Mouse (Mus musculus) kidney, embryonic 14.5 days (tissue): Measurements from ENCODE around the gene 4930404H24Rik. TPM values are rescaled to one million over a fixed set of nuclear protein-coding genes. Genes with fewer than 3 reads are reported as not detected.

Source experiments
- ATAC-seq: fragments of 200-750 bp; cut with Nextera tagmentation; 2 replicates; pipeline ENCODE4 v1.8.0; 2017; ENCODE audit warnings: moderate number of reproducible peaks, mild to moderate bottlenecking, moderate TSS enrichment, moderate library complexity; ENCODE audit not compliant: low FRiP score, low TSS enrichment
- H3K27ac ChIP-seq: fragments of 300-500 bp; sonication (generic); 2 replicates; pipeline ENCODE4 v1.5.1; 2014; ENCODE audit warnings: low read depth, mild to moderate bottlenecking, low read length, moderate library complexity, mixed read lengths
- H3K27me3 ChIP-seq: fragments of 300-500 bp; sonication (generic); 2 replicates; pipeline ENCODE4 v1.6.1; 2014; ENCODE audit warnings: mild to moderate bottlenecking, low read length; ENCODE audit not compliant: control insufficient read depth, insufficient read depth
- H3K36me3 ChIP-seq: fragments of 300-500 bp; sonication (generic); 2 replicates; pipeline ENCODE4 v1.6.1; 2014; ENCODE audit warnings: low read length, mixed read lengths; ENCODE audit not compliant: control insufficient read depth, insufficient read depth
- H3K4me1 ChIP-seq: fragments of 300-500 bp; sonication (generic); 2 replicates; pipeline ENCODE4 v1.6.1; 2014; ENCODE audit warnings: low read length, mixed read lengths; ENCODE audit not compliant: control insufficient read depth, insufficient read depth
- H3K4me2 ChIP-seq: fragments of 300-500 bp; sonication (generic); replicated peaks from 2 replicates; pipeline ENCODE4 v1.6.1; 2014; ENCODE audit warnings: low read depth, mild to moderate bottlenecking, low read length
- H3K4me3 ChIP-seq: fragments of 300-500 bp; sonication (generic); 2 replicates; pipeline ENCODE4 v1.5.1; 2014; ENCODE audit warnings: mild to moderate bottlenecking, low read length
- H3K9ac ChIP-seq: fragments of 300-500 bp; sonication (generic); 2 replicates; pipeline ENCODE4 v1.6.1; 2014; ENCODE audit warnings: low read depth, mild to moderate bottlenecking, low read length, moderate library complexity
- H3K9me3 ChIP-seq: fragments of 300-500 bp; sonication (generic); 2 replicates; pipeline ENCODE4 v1.6.1; 2016; ENCODE audit warnings: low read length; ENCODE audit not compliant: control insufficient read depth
- WGBS: fragments of 180-500 bp; shearing (Covaris S2); extraction: QIAGEN DNeasy Blood & Tissue Kit; methylation state at CpG from one replicate; pipeline ENCODE4 v1.1.7; 2014; 5-methylcytosine and 5-hydroxymethylcytosine counted together
- polyA plus RNA-seq: library from polyadenylated mRNA; unstranded; fragments of >200 nt; fragmentation: Nextera tagmentation; extraction: Ambion mirVana; gene quantifications from 2 replicates; pipeline ENCODE4 v1.2.1, GENCODE M21; 2014

4930404H24Rik gene
- not detected in 2 replicates for polyA plus RNA-seq

DNA sequence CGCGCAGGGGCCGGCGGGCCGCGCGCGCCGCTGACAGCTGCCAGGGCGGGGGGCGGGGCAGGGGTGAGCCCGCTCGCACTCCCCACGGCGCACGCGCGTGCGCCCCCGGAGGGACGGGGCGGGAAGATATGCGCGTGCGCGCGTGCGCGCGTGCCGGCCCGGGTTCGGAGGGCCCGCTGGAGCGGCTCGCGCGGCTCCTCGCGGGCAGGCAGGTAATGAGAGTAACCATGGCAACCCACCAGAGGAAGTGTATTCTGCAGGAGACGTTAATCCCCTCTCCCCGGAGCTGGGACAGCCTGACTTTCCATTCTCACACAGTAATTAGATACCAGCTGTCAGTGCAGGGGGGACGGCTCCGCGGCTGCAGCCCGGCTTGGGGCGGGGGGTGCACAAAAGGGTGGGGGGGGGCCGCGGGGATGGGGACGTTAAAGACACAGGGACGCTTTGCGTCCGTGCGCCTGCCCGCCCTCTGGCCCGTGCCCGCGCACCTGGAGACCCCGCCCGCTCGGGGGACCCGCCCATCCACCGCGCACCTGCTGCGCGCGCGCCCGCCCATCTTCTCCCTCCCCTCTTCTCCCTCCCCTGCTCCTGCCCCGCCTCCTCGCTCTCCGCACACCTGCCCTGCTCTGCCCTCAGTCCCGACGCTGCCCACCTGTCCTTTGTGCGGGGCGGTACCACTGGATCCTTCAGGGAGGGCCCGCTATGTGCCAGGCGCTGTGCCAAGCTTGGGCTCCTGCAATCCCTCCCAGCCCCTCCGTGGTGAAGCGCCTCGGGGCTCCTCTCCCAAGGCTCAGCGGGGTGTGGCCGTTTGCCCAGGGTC, at the start of gene 4930404H24Rik:
TSS of gene 4930404H24Rik (plus strand) at position 218 of the 820 bp plus-strand sequence.
- WGBS: under 1% methylated on average over 66 of the region's 83 CpGs
- Histone ChIP-seq H3K27ac (peak within 1 kb of the TSS; percentile 53; the same call in 1 of the 2 replicates), H3K9ac (peak within 1 kb of the TSS; percentile 68), H3K36me3 (no peaks in the 10 kb centered on the region), H3K9me3 (no peaks in the 10 kb centered on the region), H3K4me2 (peak within 1 kb of the TSS; percentile 99), H3K27me3 (peaks cover 10% of the 10 kb centered on the region; the same call in 1 of the 2 replicates), H3K4me1 (peaks cover 27% of the 10 kb centered on the region), H3K4me3 (peak within 1 kb of the TSS; percentile 64)
- ATAC-seq: peak; percentile 68

DNA sequence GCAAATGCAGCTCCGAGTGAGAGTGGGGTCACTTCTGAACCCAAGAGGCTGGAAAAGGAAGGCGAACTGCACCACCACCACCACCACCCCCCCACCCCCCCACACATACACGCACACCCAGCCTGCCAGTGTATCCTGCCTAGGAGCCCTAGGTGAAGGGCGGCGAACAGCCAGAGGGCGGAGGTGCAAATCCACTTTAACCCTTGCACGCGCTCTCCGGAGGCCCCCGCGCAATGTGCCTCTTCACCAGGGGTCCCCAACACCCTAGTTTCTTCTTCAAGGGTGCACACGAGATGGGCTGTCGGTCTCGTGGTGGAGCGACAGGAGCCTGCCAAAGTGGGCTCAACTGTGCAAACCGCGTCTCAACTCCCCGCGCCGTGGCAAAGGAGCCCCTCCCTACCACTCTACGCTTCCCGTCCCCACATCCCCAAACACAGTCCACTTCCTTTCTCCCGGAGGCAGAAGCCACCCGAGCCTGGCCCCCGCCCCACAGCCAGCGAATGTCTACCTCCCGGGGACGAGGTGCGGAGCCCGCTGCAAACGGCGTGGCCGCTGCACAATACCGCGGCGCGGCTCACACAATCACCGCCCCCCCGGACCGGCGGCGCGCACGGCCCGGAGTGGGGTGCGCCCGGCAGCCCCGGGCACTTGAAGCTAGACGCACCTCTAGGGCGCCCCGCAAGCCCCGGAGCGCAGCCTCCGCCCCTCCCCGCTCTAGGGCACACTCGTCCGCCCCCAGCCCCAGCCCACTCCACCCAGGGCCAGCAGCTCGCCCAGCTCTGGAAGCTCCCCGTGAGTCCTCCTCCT, 49.0 kb upstream of the 4930404H24Rik start:
- H3K27me3 ChIP-seq: no peaks in the 10 kb centered on the region
- H3K27ac ChIP-seq: peak overlapping the region; percentile 94
- ATAC-seq: peak; percentile 21
- peak overlapping the region; percentile 84 for H3K9ac ChIP-seq
- no peaks in the 10 kb centered on the region for H3K9me3 ChIP-seq
- no peaks in the 10 kb centered on the region for H3K36me3 ChIP-seq
- 1% methylated on average over 58 of the region's 59 CpGs for WGBS
- peak overlapping the region; percentile 85 for H3K4me2 ChIP-seq
- H3K4me3 ChIP-seq: peak overlapping the region; percentile 93
- H3K4me1 ChIP-seq: peaks cover 37% of the 10 kb centered on the region

DNA sequence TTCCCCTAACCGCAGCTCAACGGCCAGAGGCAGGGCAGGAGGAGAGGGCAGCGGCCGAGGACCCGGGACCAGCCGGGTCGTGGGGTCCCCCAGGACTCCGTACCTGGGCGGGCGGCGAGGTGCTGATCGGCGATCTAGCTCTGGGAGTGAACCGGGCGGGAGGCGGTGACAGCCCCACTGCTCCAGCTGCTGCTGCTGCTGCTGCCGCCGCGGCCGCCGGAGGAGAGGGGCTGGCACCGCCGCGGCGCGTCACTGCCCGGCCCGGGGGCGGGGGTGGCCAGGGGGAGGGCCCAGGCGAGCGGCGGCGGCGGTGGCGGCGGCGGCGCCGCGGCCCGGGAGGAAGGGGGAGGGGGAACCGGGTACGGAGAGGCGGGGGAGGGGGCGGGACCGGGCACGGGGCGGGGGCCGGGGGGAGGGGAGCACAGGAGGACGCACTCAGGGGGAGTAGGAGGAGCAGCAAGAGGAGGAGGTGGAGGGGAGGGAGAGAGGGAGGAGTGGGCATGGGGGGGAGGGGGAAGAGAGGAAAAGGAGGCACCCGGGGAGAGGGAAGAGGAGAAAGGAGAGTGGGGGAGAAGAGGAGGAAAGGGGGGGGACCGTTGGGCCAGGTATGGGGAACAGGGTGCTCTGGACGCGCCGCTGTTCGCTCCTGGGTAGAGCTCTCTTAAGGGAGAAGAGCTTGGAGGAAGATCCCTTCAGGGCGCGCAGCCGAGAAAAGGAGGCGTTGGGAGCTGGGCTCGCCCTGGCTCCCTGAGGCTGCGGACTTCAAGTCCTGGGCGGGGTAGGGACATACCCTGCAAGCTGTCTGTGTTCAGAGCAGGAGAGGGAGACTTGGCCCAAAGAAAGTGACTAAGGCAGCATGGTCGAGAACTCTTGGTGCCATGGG, 48.1 kb upstream of the 4930404H24Rik start:
- H3K4me1 ChIP-seq: peaks cover 37% of the 10 kb centered on the region
- H3K4me2 ChIP-seq: peak overlapping the region; percentile 85
- ATAC-seq: peak; percentile 66

DNA sequence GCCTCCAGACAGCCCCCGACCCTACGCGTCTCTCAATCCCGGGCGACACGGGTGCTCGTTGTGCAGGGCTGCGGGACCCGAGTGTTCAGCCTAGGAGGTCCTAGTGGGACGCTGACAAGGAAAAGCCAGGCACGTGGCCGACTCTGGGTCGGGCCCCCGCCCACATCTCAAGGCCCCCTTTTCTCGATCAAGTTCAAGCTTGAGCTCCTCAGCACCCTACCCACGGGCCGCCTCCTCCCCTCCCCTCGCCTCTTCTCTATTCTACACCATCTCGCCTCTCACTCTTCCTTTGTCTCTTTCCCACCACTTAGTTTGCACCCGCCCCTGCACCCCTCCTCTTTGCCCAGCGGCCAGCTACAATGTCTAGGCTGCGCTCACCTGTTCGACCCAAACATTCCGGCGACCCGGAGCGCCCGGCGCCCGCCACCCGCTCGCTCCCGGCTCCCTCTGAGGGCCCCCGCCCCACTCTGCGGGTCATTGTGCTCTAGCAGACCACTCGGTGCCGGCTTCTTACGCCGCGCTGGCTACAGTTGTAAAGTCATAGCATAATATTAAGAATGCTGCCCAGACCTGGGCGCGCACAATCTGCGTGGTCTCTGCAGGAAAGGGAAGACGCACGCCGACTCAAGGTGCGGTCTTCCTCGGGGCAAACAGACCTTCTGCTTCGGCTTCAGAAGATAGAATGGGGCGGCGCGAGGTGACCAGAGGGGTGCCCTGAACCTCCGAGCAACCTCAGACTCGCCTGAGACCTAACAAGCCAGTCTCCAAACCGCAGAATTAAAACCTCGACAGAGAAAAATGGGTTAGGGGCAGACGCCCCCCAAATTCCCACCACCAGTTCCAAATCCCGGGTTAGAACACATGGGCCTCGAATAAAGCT, 47.2 kb upstream of the 4930404H24Rik start:
- no peaks in the 10 kb centered on the region for H3K9me3 ChIP-seq
- H3K4me2 ChIP-seq: peak overlapping the region; percentile 85
- peaks cover 34% of the 10 kb centered on the region for H3K4me1 ChIP-seq
- no peaks in the 10 kb centered on the region for H3K36me3 ChIP-seq
- H3K27me3 ChIP-seq: no peaks in the 10 kb centered on the region
- peak overlapping the region; percentile 84 for H3K9ac ChIP-seq
- under 1% methylated on average over 59 of the region's 59 CpGs for WGBS
- peak; percentile 58 for ATAC-seq
- H3K27ac ChIP-seq: peak overlapping the region; percentile 92
- H3K4me3 ChIP-seq: peak overlapping the region; percentile 93

More for the DNA sequence above, 48.1 kb upstream of the 4930404H24Rik start:
- H3K9me3 ChIP-seq: no peaks in the 10 kb centered on the region
- peak overlapping the region; percentile 93 for H3K4me3 ChIP-seq
- 1% methylated on average over 38 of the region's 64 CpGs for WGBS
- no peaks in the 10 kb centered on the region for H3K36me3 ChIP-seq
- H3K27me3 ChIP-seq: no peaks in the 10 kb centered on the region
- H3K9ac ChIP-seq: peak overlapping the region; percentile 84
- peak overlapping the region; percentile 94 for H3K27ac ChIP-seq

DNA sequence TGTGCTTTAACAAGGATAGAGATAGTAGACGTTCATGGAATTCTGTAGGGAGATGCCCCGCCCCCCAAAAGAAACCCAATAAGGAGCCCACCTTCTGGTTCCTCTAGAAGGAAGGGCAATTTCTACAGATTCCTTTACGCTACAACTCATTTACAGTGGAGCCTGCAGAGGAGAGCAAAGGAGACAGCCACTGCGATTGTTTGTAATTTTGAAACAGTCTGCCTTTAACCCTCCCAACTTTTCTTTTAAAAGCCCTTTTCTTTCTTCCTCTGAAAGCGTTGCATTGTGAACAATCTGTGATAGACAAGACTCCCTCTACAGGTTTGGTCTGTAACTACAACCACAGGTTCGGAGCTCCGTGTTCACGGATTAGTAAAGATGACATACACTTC, 46.6 kb upstream of the 4930404H24Rik start:
- H3K4me3 ChIP-seq: peak overlapping the region; percentile 93
- peak overlapping the region; percentile 84; the same call in 1 of the 2 replicates for H3K9ac ChIP-seq
- no peaks in the 10 kb centered on the region for H3K36me3 ChIP-seq
- H3K4me1 ChIP-seq: peaks cover 28% of the 10 kb centered on the region
- H3K4me2 ChIP-seq: peak overlapping the region; percentile 85
- no peak for ATAC-seq
- H3K9me3 ChIP-seq: no peaks in the 10 kb centered on the region
- under 1% methylated on average over 8 of the region's 8 CpGs for WGBS
- H3K27me3 ChIP-seq: no peaks in the 10 kb centered on the region
- no peak overlapping the region; the same call in 1 of the 2 replicates for H3K27ac ChIP-seq

DNA sequence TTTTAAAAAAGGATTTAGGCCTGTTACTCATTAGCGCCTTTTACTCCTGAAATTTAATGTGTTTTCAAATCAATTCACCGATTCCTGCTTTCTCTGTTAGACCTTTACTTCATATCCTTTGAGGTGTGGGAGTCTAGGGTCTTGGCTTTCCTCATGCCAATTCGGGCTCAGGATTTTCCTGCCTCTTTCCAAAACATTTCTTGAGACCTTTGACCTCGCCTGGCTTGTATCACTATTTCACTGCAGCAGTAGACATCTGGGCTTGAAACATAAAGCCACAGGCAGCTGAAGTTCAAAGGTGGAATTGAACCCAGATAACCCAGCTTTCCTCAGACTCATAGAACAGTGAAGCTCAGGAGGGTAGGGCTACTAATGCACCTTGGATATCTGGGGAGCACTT, 46.1 kb upstream of the 4930404H24Rik start:
- no peaks in the 10 kb centered on the region for H3K36me3 ChIP-seq
- H3K27ac ChIP-seq: no peak overlapping the region
- no peak overlapping the region for H3K4me3 ChIP-seq
- ATAC-seq: no peak
- 7% methylated on average over 4 of the region's 4 CpGs for WGBS
- no peaks in the 10 kb centered on the region for H3K9me3 ChIP-seq
- H3K9ac ChIP-seq: no peak overlapping the region
- H3K27me3 ChIP-seq: no peaks in the 10 kb centered on the region
- H3K4me1 ChIP-seq: peaks cover 23% of the 10 kb centered on the region
- no peak overlapping the region for H3K4me2 ChIP-seq

DNA sequence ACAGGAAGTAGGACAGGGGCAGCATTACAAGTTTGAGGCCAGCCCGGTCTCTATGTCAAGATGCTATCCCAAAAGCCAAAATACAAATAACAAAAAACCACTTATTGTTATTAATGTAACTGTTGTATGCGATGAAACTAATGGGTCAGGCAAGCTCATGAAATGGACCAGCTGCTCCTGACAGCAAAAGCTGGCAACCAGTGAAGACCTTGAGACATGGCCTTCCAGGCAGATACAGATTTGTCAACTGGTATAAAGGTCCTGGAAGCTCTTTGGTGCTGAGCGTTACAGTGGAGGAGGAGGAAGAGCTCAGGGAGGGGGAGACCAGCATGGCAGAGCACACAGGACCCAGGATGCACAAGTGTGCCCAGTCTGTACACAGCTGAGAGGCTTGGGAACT, 44.9 kb upstream of the 4930404H24Rik start:
- 80% methylated on average over 3 of the region's 3 CpGs for WGBS
- Histone ChIP-seq H3K27me3 (no peaks in the 10 kb centered on the region), H3K27ac (no peak overlapping the region), H3K4me1 (peaks cover 11% of the 10 kb centered on the region), H3K4me3 (no peak overlapping the region), H3K36me3 (no peaks in the 10 kb centered on the region), H3K4me2 (no peak overlapping the region), H3K9ac (no peak overlapping the region), H3K9me3 (no peaks in the 10 kb centered on the region)
- ATAC-seq: no peak

DNA sequence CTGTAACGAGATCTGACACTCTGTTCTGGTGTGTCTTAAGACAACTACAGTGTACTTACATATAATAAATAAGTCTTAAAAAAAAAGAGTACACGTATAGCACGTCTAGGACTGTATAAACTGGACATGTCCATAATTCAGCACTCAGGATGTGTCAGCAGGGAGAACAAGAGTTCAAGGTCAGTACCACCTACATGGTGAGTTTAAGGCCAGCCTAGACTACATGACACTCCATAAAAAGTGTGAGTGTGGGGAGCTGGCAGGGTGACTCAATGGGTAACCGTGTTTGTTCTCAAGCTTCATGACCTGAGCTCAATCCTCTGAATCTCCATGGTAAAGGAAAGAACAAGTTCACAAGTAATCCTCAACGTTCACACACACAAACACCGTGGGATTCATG, 44.1 kb upstream of the 4930404H24Rik start:
- ATAC-seq: no peak
- Histone ChIP-seq H3K27me3 (no peaks in the 10 kb centered on the region), H3K9ac (no peak overlapping the region), H3K4me2 (no peak overlapping the region), H3K4me1 (peaks cover 4% of the 10 kb centered on the region; the same call in 1 of the 2 replicates), H3K27ac (no peak overlapping the region), H3K9me3 (no peaks in the 10 kb centered on the region), H3K36me3 (no peaks in the 10 kb centered on the region), H3K4me3 (no peak overlapping the region)
- 77% methylated on average over 6 of the region's 6 CpGs for WGBS
